Mouse (Mus musculus): ENCODE data around the gene Atg2a.
"Not testable (repeated sequence)": the region's sequence is repeated elsewhere in the genome, so short reads cannot be mapped to it uniquely, and the experiment has no call there.

Gene Atg2a

GRCm38 (mm10) chr19:6296551-6297210 lies 55.2 kb downstream of the Atg2a start:
- no peak for DNase-seq

GRCm38 (mm10) chr19:6297641-6298040 lies 56.2 kb downstream of the Atg2a start:
- DNase-seq = no peak

GRCm38 (mm10) chr19:6299003-6299402 lies 57.5 kb downstream of the Atg2a start:
- no peak for DNase-seq

- no peak for DNase-seq
These were observed 58.2 kb downstream of the Atg2a start for GRCm38 (mm10) chr19:6299450-6300267.

- no peak for DNase-seq
These were observed 59.0 kb downstream of the Atg2a start for GRCm38 (mm10) chr19:6300402-6300841.

GRCm38 (mm10) chr19:6302114-6302513 lies 60.6 kb downstream of the Atg2a start:
- DNase-seq = no peak

GRCm38 (mm10) chr19:6302522-6302921 lies 61.1 kb downstream of the Atg2a start:
- peak; percentile 88 to 91 for DNase-seq

GRCm38 (mm10) chr19:6303831-6304230 lies 62.4 kb downstream of the Atg2a start:
- DNase-seq = peak in 1 of 2 experiments; percentile 44

- peak; percentile 91 to 95 for DNase-seq
These were observed 63.5 kb downstream of the Atg2a start for GRCm38 (mm10) chr19:6304787-6305516.

GRCm38 (mm10) chr19:6305517-6306115 lies 64.1 kb downstream of the Atg2a start:
- no peak for DNase-seq

GRCm38 (mm10) chr19:6306137-6306551 lies 64.7 kb downstream of the Atg2a start, which contains the start of gene Cdc42bpg:
TSS of gene Cdc42bpg (plus strand) at chr19:6306456.
- DNase-seq = peak; percentile 94

GRCm38 (mm10) chr19:6306586-6306985 lies 65.1 kb downstream of the Atg2a start:
- DNase-seq = peak; percentile 69 to 85

- peak; percentile 53 to 55 for DNase-seq
These were observed 66.5 kb downstream of the Atg2a start for GRCm38 (mm10) chr19:6307733-6308531.

GRCm38 (mm10) chr19:6310181-6310580 lies 68.7 kb downstream of the Atg2a start:
- DNase-seq = peak; percentile 54 to 67

- DNase-seq = not testable (repeated sequence)
These were observed 70.3 kb downstream of the Atg2a start for GRCm38 (mm10) chr19:6311783-6312182.
